Mouse (Mus musculus) left cerebral cortex, adult 2 months (tissue): Measurements from ENCODE around the gene Pkmyt1. TPM values are rescaled to one million over a fixed set of nuclear protein-coding genes. Genes with fewer than 3 reads are reported as not detected.

Source experiments
- DNase-seq, 2 experiments: peaks; one replicate each; pipeline ENCODE4 v3.0.0; 2021 to 2022; ENCODE audit warnings: low spot score in 2 of 2, mixed read lengths in 1 of 2; ENCODE audit errors: extremely low spot score in 1 of 2
- H3K27ac ChIP-seq: fragments of 200-600 bp; 2 replicates; pipeline ENCODE4 v1.8.1; 2022
- H3K4me3 ChIP-seq: fragments of 200-600 bp; 2 replicates; pipeline ENCODE4 v1.8.1; 2022
- CTCF ChIP-seq: fragments of 200-600 bp; IDR thresholded peaks from 2 replicates; pipeline ENCODE4 v1.8.1; 2022; ENCODE audit warnings: antibody characterized with exemption, mild to moderate bottlenecking, moderate library complexity
- intact Hi-C: fragments of 180-260 bp; cut with DNase I; formaldehyde crosslinking; loops from one replicate; pipeline ENCODE4 v1.15.1; 2025
- total RNA-seq, 2 experiments: library from RNA; stranded (reverse); gene quantifications; 2 replicates each; pipeline ENCODE4 v1.2.3; 2021

The Pkmyt1 gene
- total RNA-seq, 2 experiments from 2014 or later, result 4.3 TPM

GRCm38 (mm10) chr17:23774090-23774489 lies 48.0 kb downstream of the Pkmyt1 start:
- Histone ChIP-seq H3K27ac (no peak overlapping the region), H3K4me3 (no peak overlapping the region)
- DNase-seq, result peak; percentile 73 to 81
- intact Hi-C loops, result loop anchor here (5.0 kb wide), 2 partner anchors 68 to 188 kb away; partner anchors contain the start of genes Prss32 and Prss41
- TF ChIP-seq CTCF, result peak; percentile 81

GRCm38 (mm10) chr17:23776216-23776615 lies 50.1 kb downstream of the Pkmyt1 start:
- TF ChIP-seq CTCF, result no peak
- Histone ChIP-seq H3K4me3 (no peak overlapping the region), H3K27ac (no peak overlapping the region)
- DNase-seq, result no peak
- intact Hi-C loops, result no loop called here

GRCm38 (mm10) chr17:23777141-23777540 lies 51.0 kb downstream of the Pkmyt1 start:
- no peak for DNase-seq
- intact Hi-C loops, result no loop called here
- H3K27ac ChIP-seq, result no peak overlapping the region
- no peak for TF ChIP-seq CTCF
- H3K4me3 ChIP-seq, result no peak overlapping the region

- intact Hi-C loops, result no loop called here
- H3K27ac ChIP-seq, result no peak overlapping the region
- DNase-seq, result no peak
- no peak for TF ChIP-seq CTCF
- H3K4me3 ChIP-seq, result no peak overlapping the region
Measured at GRCm38 (mm10) chr17:23778447-23778846, 52.3 kb downstream of the Pkmyt1 start.

GRCm38 (mm10) chr17:23783352-23783751 lies 57.2 kb downstream of the Pkmyt1 start:
- no peak for DNase-seq

DNA sequence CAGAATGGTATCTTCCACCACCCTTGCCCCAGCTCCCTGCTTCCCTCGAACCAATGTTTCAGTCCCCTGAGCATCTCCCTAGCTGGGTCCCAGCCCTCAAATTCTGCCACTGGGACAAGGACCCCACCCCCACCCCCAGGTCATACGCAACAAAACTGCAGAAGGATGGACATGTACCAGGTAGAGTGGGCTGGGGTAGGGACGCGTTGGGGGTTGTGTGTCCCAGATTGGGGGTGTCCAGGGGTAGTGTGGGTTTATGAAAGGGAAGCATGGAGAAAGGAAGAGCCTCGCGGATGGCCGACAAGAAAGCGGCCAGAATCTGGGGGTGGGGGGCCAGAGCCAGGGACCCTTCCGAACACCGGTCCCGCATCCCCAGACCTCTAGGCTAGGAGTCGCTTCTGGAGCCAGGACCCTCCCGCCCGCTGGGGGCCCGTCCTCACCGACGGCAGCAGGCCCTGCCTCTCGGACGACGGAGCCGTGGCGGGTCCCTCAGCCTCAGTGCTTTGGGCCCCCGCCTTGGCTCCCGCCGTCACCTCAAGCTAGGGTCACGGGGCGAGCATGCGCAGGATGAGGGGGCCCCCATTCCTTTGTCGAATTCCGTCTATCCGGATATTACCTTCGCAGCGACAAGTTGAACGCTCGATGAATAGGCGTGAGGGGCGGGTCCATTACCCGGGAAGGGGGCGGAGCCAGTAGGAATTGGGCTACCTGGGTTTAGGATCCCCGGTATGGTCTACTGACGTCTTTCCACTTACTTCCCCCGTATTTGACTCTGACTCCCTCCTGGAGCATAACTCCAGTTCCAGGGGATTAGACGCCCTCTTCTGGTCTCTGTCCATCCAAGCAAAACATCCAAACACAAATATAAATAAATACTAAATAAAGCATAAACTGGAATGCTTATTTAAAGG lies 59.7 kb downstream of the Pkmyt1 start, which contains the start of gene Flywch2:
Gene Flywch2 (minus strand): TSS at position 521 of the 911 bp plus-strand sequence.
- Histone ChIP-seq H3K27ac (peak within 1 kb of the TSS; percentile 72), H3K4me3 (peak within 1 kb of the TSS; percentile 55)
- intact Hi-C loops, result no loop called here
- TF ChIP-seq CTCF, result peak; percentile 31
- DNase-seq, result peak; percentile 85 to 88

More at GRCm38 (mm10) chr17:23783352-23783751, 57.2 kb downstream of the Pkmyt1 start:
- intact Hi-C loops, result no loop called here
- TF ChIP-seq CTCF, result no peak
- H3K27ac ChIP-seq, result no peak overlapping the region
- H3K4me3 ChIP-seq, result no peak overlapping the region

Other genes with a start within 250 kb of the Pkmyt1 start
- not detected for gene Vmn2r117, start 246.6 kb upstream of the Pkmyt1 start, total RNA-seq
- 1 to 10 TPM; 6.8 TPM for gene Zfp213, start 162.1 kb upstream of the Pkmyt1 start, total RNA-seq
- 10 to 100 TPM; 24.7 to 32.0 TPM for gene Zfp13, start 126.8 kb upstream of the Pkmyt1 start, total RNA-seq
- gene Zscan10, start 125.5 kb upstream of the Pkmyt1 start, total RNA-seq, result not detected
- gene Mmp25, start 81.1 kb upstream of the Pkmyt1 start, total RNA-seq, result under 1 TPM; 0.07 to 0.12 TPM
- not detected for gene Bicdl2, start 65.8 kb upstream of the Pkmyt1 start, total RNA-seq
- 100 to 1,000 TPM; 127 to 129 TPM for gene Hcfc1r1, start 52.7 kb upstream of the Pkmyt1 start, total RNA-seq
- gene Thoc6, start 52.5 kb upstream of the Pkmyt1 start, total RNA-seq, result 1 to 10 TPM; 5.5 to 7.2 TPM
- 10 to 100 TPM; 10.3 to 14.3 TPM for gene Tnfrsf12a, start 48.9 kb upstream of the Pkmyt1 start, total RNA-seq
- gene Cldn6, start 47.1 kb upstream of the Pkmyt1 start, total RNA-seq, result not detected
- under 1 TPM in 1 of 2 experiments, not detected in 1; 0.23 TPM for gene Cldn9, start 42.3 kb upstream of the Pkmyt1 start, total RNA-seq
- under 1 TPM; 0.23 to 0.32 TPM for gene 1520401A03Rik, start 3.6 kb upstream of the Pkmyt1 start, total RNA-seq
- gene Paqr4, start 14.5 kb downstream of the Pkmyt1 start, total RNA-seq, result 10 to 100 TPM; 50.9 to 56.0 TPM
- gene Kremen2, start 19.5 kb downstream of the Pkmyt1 start, total RNA-seq, result under 1 TPM; 0.68 TPM
- 100 to 1,000 TPM; 425 to 428 TPM for gene Flywch1, start 45.3 kb downstream of the Pkmyt1 start, total RNA-seq
- gene Flywch2, start 59.7 kb downstream of the Pkmyt1 start, total RNA-seq, result 10 to 100 TPM; 11.9 to 13.7 TPM
- gene Srrm2, start 64.2 kb downstream of the Pkmyt1 start, total RNA-seq, result 100 to 1,000 TPM; 671 to 678 TPM
- 100 to 1,000 TPM; 337 to 365 TPM for gene Elob, start 102.8 kb downstream of the Pkmyt1 start, total RNA-seq
- gene Prss33, start 109.7 kb downstream of the Pkmyt1 start, total RNA-seq, result not detected
- not detected for gene Prss32, start 117.5 kb downstream of the Pkmyt1 start, total RNA-seq
- 1 to 10 TPM; 1.1 to 2.2 TPM for gene Prss41, start 117.8 kb downstream of the Pkmyt1 start, total RNA-seq
- not detected for gene Prss21, start 141.7 kb downstream of the Pkmyt1 start, total RNA-seq
- not detected for gene Dcpp1, start 154.5 kb downstream of the Pkmyt1 start, total RNA-seq
- gene Dcpp2, start 154.5 kb downstream of the Pkmyt1 start, total RNA-seq, result not detected
- not detected for gene Dcpp3, start 191.1 kb downstream of the Pkmyt1 start, total RNA-seq
- not detected for gene Sbp, start 215.3 kb downstream of the Pkmyt1 start, total RNA-seq
- gene Sbpl, start 228.9 kb downstream of the Pkmyt1 start, total RNA-seq, result not detected